Mouse (Mus musculus) thymus, adult 2 months (tissue): ENCODE data around the gene Adamtsl3. TPM values are rescaled to one million over a fixed set of nuclear protein-coding genes. Genes with fewer than 3 reads are reported as not detected.

Experiments
- DNase-seq: peaks from one replicate; pipeline ENCODE4 v3.0.0; 2021
- H3K27ac ChIP-seq: fragments of 200-500 bp; 2 replicates; pipeline ENCODE4 v1.5.1; 2012; ENCODE audit warnings: low read length, control low read depth; ENCODE audit not compliant: control insufficient read depth, insufficient read depth
- H3K27me3 ChIP-seq: fragments of 200-500 bp; 2 replicates; pipeline ENCODE4 v1.6.1; 2012; ENCODE audit warnings: mild to moderate bottlenecking, low read length, moderate library complexity, mixed read lengths; ENCODE audit not compliant: control insufficient read depth, insufficient read depth
- H3K36me3 ChIP-seq: fragments of 200-500 bp; 2 replicates; pipeline ENCODE4 v1.6.1; 2012; ENCODE audit warnings: mild to moderate bottlenecking, low read length, moderate library complexity; ENCODE audit not compliant: control insufficient read depth, insufficient read depth
- H3K4me1 ChIP-seq: fragments of 200-500 bp; replicated peaks from 2 replicates; pipeline ENCODE4 v1.6.1; 2012; ENCODE audit warnings: low read length; ENCODE audit not compliant: control insufficient read depth, insufficient read depth
- H3K4me3 ChIP-seq: fragments of 200-500 bp; 2 replicates; pipeline ENCODE4 v1.5.1; 2012; ENCODE audit warnings: mild to moderate bottlenecking, low read length, control low read depth, moderate library complexity; ENCODE audit not compliant: control insufficient read depth, insufficient read depth
- CTCF ChIP-seq: fragments of 200-500 bp; IDR thresholded peaks from 2 replicates; pipeline ENCODE4 v1.5.1; 2012; ENCODE audit warnings: mild to moderate bottlenecking, control low read depth, low read length, moderate library complexity, borderline replicate concordance; ENCODE audit not compliant: control insufficient read depth, poor library complexity, insufficient read depth; ENCODE audit errors: extremely low read depth
- POLR2A ChIP-seq: fragments of 200-500 bp; IDR thresholded peaks from 2 replicates; pipeline ENCODE4 v1.6.1; 2012; ENCODE audit warnings: mild to moderate bottlenecking, low read length, control low read depth, moderate library complexity; ENCODE audit not compliant: control insufficient read depth, poor library complexity, insufficient read depth; ENCODE audit errors: extremely low read depth
- WGBS: fragments of 180-500 bp; shearing (Covaris S2); methylation state at CpG from one replicate; pipeline ENCODE4 v1.1.7; 2018; 5-methylcytosine and 5-hydroxymethylcytosine counted together
- polyA plus RNA-seq: library from polyadenylated mRNA; depleted of rRNA; stranded (reverse); fragments of >200 nt; gene quantifications from 2 replicates; pipeline ENCODE4 v1.2.3, GENCODE M21; 2012

Adamtsl3 gene
- polyA plus RNA-seq, 1 experiment: 0.51 TPM

- H3K27me3 ChIP-seq: no peaks in the 10 kb centered on the region
- DNase-seq: no peak
- 54% methylated on average over 4 of the region's 4 CpGs for WGBS
- H3K27ac ChIP-seq: no peak overlapping the region
- no peak overlapping the region for H3K4me3 ChIP-seq
- no peaks in the 10 kb centered on the region for H3K36me3 ChIP-seq
- no peaks in the 10 kb centered on the region for H3K4me1 ChIP-seq
- TF ChIP-seq POLR2A (no peak), CTCF (no peak)
Measured at GRCm38 (mm10) chr7:82382843-82383535, 47.5 kb downstream of the Adamtsl3 start.

- no peak overlapping the region for H3K4me3 ChIP-seq
- H3K4me1 ChIP-seq: no peaks in the 10 kb centered on the region
- TF ChIP-seq CTCF (no peak), POLR2A (no peak)
- H3K27ac ChIP-seq: no peak overlapping the region
- DNase-seq: no peak
- no peaks in the 10 kb centered on the region for H3K36me3 ChIP-seq
- WGBS: 83% methylated on average over 3 of the region's 3 CpGs
- H3K27me3 ChIP-seq: no peaks in the 10 kb centered on the region
Measured at GRCm38 (mm10) chr7:82383536-82383848, 48.0 kb downstream of the Adamtsl3 start.

DNA sequence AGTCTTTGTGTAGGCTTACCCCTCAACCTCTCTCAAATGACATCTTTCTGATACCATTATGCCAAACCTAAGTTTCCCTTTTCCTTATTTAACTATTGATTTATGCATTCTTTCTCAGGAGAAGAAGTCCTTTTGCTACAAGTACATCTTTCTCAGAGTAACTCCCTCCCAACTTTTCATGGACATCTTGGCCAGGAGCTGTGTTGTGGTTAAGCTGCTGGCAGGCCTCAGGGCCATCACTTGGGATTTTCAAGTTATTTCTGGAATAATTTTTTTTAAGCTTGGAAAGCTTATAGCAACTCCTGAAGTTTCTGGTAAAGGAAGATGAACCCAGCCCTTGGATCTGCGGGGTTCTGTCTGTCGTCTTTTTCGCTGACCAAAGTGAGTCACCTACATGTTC is 51.6 kb downstream of the Adamtsl3 start:
- WGBS: 93% methylated on average over 3 of the region's 3 CpGs
- Histone ChIP-seq H3K4me3 (no peak overlapping the region), H3K27me3 (no peaks in the 10 kb centered on the region), H3K4me1 (no peaks in the 10 kb centered on the region), H3K27ac (no peak overlapping the region), H3K36me3 (no peaks in the 10 kb centered on the region)
- TF ChIP-seq POLR2A (no peak), CTCF (no peak)
- DNase-seq: no peak

GRCm38 (mm10) chr7:82394435-82395186 is 59.1 kb downstream of the Adamtsl3 start:
- WGBS: 85% methylated on average over 6 of the region's 6 CpGs
- H3K4me3 ChIP-seq: no peak overlapping the region
- no peak for TF ChIP-seq POLR2A
- no peak for TF ChIP-seq CTCF

GRCm38 (mm10) chr7:82395239-82395638 is 59.7 kb downstream of the Adamtsl3 start:
- TF ChIP-seq POLR2A (no peak), CTCF (no peak)
- Histone ChIP-seq H3K36me3 (no peaks in the 10 kb centered on the region), H3K27me3 (no peaks in the 10 kb centered on the region), H3K4me1 (0 out of 2 replicates have a peak, but pooled peaks cover 2% of the 10 kb centered on the region), H3K4me3 (no peak overlapping the region), H3K27ac (no peak overlapping the region)
- DNase-seq: no peak
- 94% methylated on average over 12 of the region's 12 CpGs for WGBS

More at GRCm38 (mm10) chr7:82394435-82395186, 59.1 kb downstream of the Adamtsl3 start:
- Histone ChIP-seq H3K4me1 (0 out of 2 replicates have a peak, but pooled peaks cover 2% of the 10 kb centered on the region), H3K27me3 (no peaks in the 10 kb centered on the region), H3K36me3 (no peaks in the 10 kb centered on the region), H3K27ac (no peak overlapping the region)
- DNase-seq: no peak

- Histone ChIP-seq H3K4me3 (no peak overlapping the region), H3K4me1 (0 out of 2 replicates have a peak, but pooled peaks cover 2% of the 10 kb centered on the region), H3K27me3 (no peaks in the 10 kb centered on the region), H3K27ac (no peak overlapping the region), H3K36me3 (no peaks in the 10 kb centered on the region)
- WGBS: 87% methylated on average over 6 of the region's 6 CpGs
- no peak for DNase-seq
- TF ChIP-seq POLR2A (no peak), CTCF (no peak)
Measured at GRCm38 (mm10) chr7:82395751-82396512, 60.4 kb downstream of the Adamtsl3 start.
